In the genomic region with DNA sequence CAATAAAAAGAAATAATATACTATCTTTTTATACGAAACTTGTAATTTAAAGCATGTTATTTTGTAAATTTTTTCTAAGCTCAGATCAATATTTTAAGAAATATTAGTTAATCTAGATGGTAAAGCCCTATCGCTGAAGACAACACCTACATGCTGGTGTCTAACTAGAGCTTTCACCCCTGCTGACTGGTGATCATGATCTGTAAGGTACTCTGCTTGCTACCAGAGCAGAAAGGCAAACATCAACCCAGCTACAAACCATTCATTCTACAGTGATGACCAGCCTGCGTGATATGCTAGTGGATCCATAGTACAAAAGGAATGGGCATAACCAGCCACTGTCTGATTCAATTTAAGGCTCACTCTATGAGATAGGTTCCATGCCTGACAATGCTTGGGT, we compare ENCODE assay signal across 27 mouse cellular contexts. TPM values are rescaled to one million over a fixed set of nuclear protein-coding genes. Genes with fewer than 3 reads are reported as not detected.
DNase-seq lines count a peak whose midpoint lies in the region; ATAC-seq and TF ChIP-seq lines count a peak whose summit lies in the region.
"Not testable (repeated sequence)": the region's sequence is repeated elsewhere in the genome, so short reads cannot be mapped to it uniquely, and the experiment has no call there.
"Had no signal": no experiment of that assay in that cellular context is flagged by ENCODE, and none has a peak within 500 bp of the region (broad histone marks: within the 10 kb centered on the region; RNA-seq: fewer than 3 reads in every experiment).

No protein-coding gene starts in this region.

- H3K4me2 ChIP-seq in forebrain, embryonic 11.5 days (ENCODE audit: low read depth, low read length, severe bottlenecking); heart, embryonic 15.5 days; intestine, embryonic 15.5 days (replicated peaks); limb, embryonic 15.5 days; midbrain, embryonic 11.5 days; midbrain, postnatal 0 days (ENCODE audit: low read depth, low read length, poor library complexity, severe bottlenecking); stomach, embryonic 15.5 days: not testable (repeated sequence)

- H3K4me3 ChIP-seq in forebrain, embryonic 11.5 days (ENCODE audit: low read depth, low read length); heart, embryonic 15.5 days; intestine, embryonic 15.5 days (replicated peaks); limb, embryonic 15.5 days; midbrain, embryonic 11.5 days (ENCODE audit: low read depth, low read length); midbrain, postnatal 0 days (ENCODE audit: low read depth, low read length); stomach, embryonic 15.5 days (replicated peaks): not testable (repeated sequence)

- H3K27ac ChIP-seq in forebrain, embryonic 11.5 days (ENCODE audit: low read depth, low read length); heart, embryonic 15.5 days; intestine, embryonic 15.5 days; limb, embryonic 15.5 days; midbrain, embryonic 11.5 days (ENCODE audit: low read depth, low read length); midbrain, postnatal 0 days (ENCODE audit: low read depth, low read length); stomach, embryonic 15.5 days: not testable (repeated sequence)

- peaks cover 12% of the 10 kb centered on the region for H3K9me3 ChIP-seq in forebrain, embryonic 11.5 days (ENCODE audit: control insufficient read depth, low read length)
- H3K9me3 ChIP-seq in heart, embryonic 15.5 days (replicated peaks); intestine, embryonic 15.5 days; limb, embryonic 15.5 days; midbrain, embryonic 11.5 days (ENCODE audit: control insufficient read depth, low read length); stomach, embryonic 15.5 days: not testable (repeated sequence)
- peaks cover 15% of the 10 kb centered on the region for H3K9me3 ChIP-seq in midbrain, postnatal 0 days (ENCODE audit: low read length)

- DNase-seq in forebrain, embryonic 11.5 days (ENCODE audit: low spot score); midbrain, embryonic 11.5 days (ENCODE audit: low spot score, missing footprints); midbrain, postnatal 0 days (ENCODE audit: low spot score): not testable (repeated sequence)

- H3K9ac ChIP-seq in forebrain, embryonic 11.5 days (ENCODE audit: low read length); heart, embryonic 15.5 days; intestine, embryonic 15.5 days; limb, embryonic 15.5 days; midbrain, embryonic 11.5 days (ENCODE audit: low read length); midbrain, postnatal 0 days (replicated peaks; ENCODE audit: low read length, poor library complexity, severe bottlenecking); stomach, embryonic 15.5 days: not testable (repeated sequence)

- TF ChIP-seq CTCF in midbrain, postnatal 0 days (IDR thresholded peaks at IDR 0.05) = not testable (repeated sequence)

- ATAC-seq in forebrain, embryonic 11.5 days (replicated peaks; ENCODE audit: low FRiP score) = peak; percentile 57
- ATAC-seq in heart, embryonic 15.5 days (replicated peaks; ENCODE audit: insufficient number of reproducible peaks, insufficient read depth, low FRiP score, low read depth) = peak; percentile 33; the same call in 1 of the 2 replicates
- ATAC-seq in intestine, embryonic 15.5 days = peak; percentile 47; the same call in 1 of the 2 replicates
- ATAC-seq in limb, embryonic 15.5 days (ENCODE audit: insufficient number of reproducible peaks, low FRiP score, low TSS enrichment, low read depth) = peak; percentile 64; the same call in 1 of the 2 replicates
- peak; percentile 55; the same call in 1 of the 2 replicates for ATAC-seq in midbrain, embryonic 11.5 days (ENCODE audit: low FRiP score)
- ATAC-seq in midbrain, postnatal 0 days (ENCODE audit: low FRiP score) = peak; percentile 53
- peak; percentile 51; the same call in 1 of the 2 replicates for ATAC-seq in stomach, embryonic 15.5 days (ENCODE audit: insufficient read depth, low FRiP score, low read depth)

- WGBS in forebrain, embryonic 11.5 days = 65% methylated on average over 3 of the region's 3 CpGs
- 57% methylated on average over 3 of the region's 3 CpGs for WGBS in heart, embryonic 15.5 days
- 74% methylated on average over 3 of the region's 3 CpGs for WGBS in intestine, embryonic 15.5 days
- WGBS in limb, embryonic 15.5 days = 77% methylated on average over 3 of the region's 3 CpGs
- WGBS in midbrain, embryonic 11.5 days = 66% methylated on average over 3 of the region's 3 CpGs
- WGBS in midbrain, postnatal 0 days = 67% methylated on average over 3 of the region's 3 CpGs
- 69% methylated on average over 3 of the region's 3 CpGs for WGBS in stomach, embryonic 15.5 days

- not testable (repeated sequence) for H3K27me3 ChIP-seq in forebrain, embryonic 11.5 days (ENCODE audit: control insufficient read depth, insufficient read depth, low read length); heart, embryonic 15.5 days; intestine, embryonic 15.5 days (replicated peaks); limb, embryonic 15.5 days; midbrain, embryonic 11.5 days (ENCODE audit: control insufficient read depth, insufficient read depth, low read length); midbrain, postnatal 0 days (ENCODE audit: insufficient read depth, low read length); stomach, embryonic 15.5 days (replicated peaks)

- H3K36me3 ChIP-seq in forebrain, embryonic 11.5 days (ENCODE audit: control insufficient read depth, insufficient read depth, low read length); heart, embryonic 15.5 days; intestine, embryonic 15.5 days; limb, embryonic 15.5 days; midbrain, embryonic 11.5 days (ENCODE audit: control insufficient read depth, insufficient read depth, low read length); midbrain, postnatal 0 days (ENCODE audit: insufficient read depth, low read length); stomach, embryonic 15.5 days: not testable (repeated sequence)

- H3K4me1 ChIP-seq in forebrain, embryonic 11.5 days (replicated peaks; ENCODE audit: control insufficient read depth, insufficient read depth, low read length); heart, embryonic 15.5 days (replicated peaks); intestine, embryonic 15.5 days (replicated peaks); limb, embryonic 15.5 days; midbrain, embryonic 11.5 days (ENCODE audit: control insufficient read depth, insufficient read depth, low read length); midbrain, postnatal 0 days (ENCODE audit: insufficient read depth, low read length); stomach, embryonic 15.5 days: not testable (repeated sequence)

RNA-seq across cellular contexts. Expression of a gene that starts 16.9 kb away (rescaled TPM):
- not detected in 2 replicates for polyA plus RNA-seq in forebrain, embryonic 11.5 days (2014; fragmentation: Nextera tagmentation; extraction: Ambion mirVana)
- polyA plus RNA-seq in heart, embryonic 15.5 days (2015; fragmentation: Nextera tagmentation; extraction: Ambion mirVana) = 0.19 TPM in 1 of 2 replicates, not detected in the other
- not detected in 2 replicates for polyA plus RNA-seq in intestine, embryonic 15.5 days (2015; fragmentation: Nextera tagmentation; extraction: Ambion mirVana)
- not detected in 2 replicates for polyA plus RNA-seq in limb, embryonic 15.5 days (2015; fragmentation: Nextera tagmentation; extraction: Ambion mirVana)
- not detected in 2 replicates for polyA plus RNA-seq in midbrain, embryonic 11.5 days (2014; fragmentation: Nextera tagmentation; extraction: Ambion mirVana)
- total RNA-seq in midbrain, postnatal 0 days (2014; rRNA removed) = not detected in 2 replicates
- polyA plus RNA-seq in midbrain, postnatal 0 days (2015; fragmentation: Nextera tagmentation; extraction: Ambion mirVana) = not detected in 2 replicates
- not detected in 2 replicates for polyA plus RNA-seq in stomach, embryonic 15.5 days (2015; fragmentation: Nextera tagmentation; extraction: Ambion mirVana)
- total RNA-seq: adrenal gland, adult 18-20 months; adrenal gland, postnatal 36 days; CH12.LX; gastrocnemius, adult 2 months; gastrocnemius, postnatal 4 days; heart, postnatal 10 days; left cerebral cortex, adult 18-20 months; left cerebral cortex, postnatal 25 days had no signal
- polyA plus RNA-seq: forebrain, embryonic 14.5 days; frontal cortex, adult 2 months; G1E; hindbrain, embryonic 10.5 days; inflammation-experienced regulatory T-cells, adult 6 months; kidney, embryonic 14.5 days; large intestine, adult 2 months; limb, embryonic 13.5 days; liver, embryonic 15.5 days; midbrain, embryonic 10.5 days; Patski had no signal

RNA-seq across cellular contexts. Expression of a gene that starts 24.8 kb away (rescaled TPM):
- polyA plus RNA-seq in forebrain, embryonic 11.5 days (2014; fragmentation: Nextera tagmentation; extraction: Ambion mirVana) = not detected in 2 replicates
- 0.18 and 0.31 TPM in 2 replicates for polyA plus RNA-seq in heart, embryonic 15.5 days (2015; fragmentation: Nextera tagmentation; extraction: Ambion mirVana)
- 0.23 TPM in 1 of 2 replicates, not detected in the other for polyA plus RNA-seq in intestine, embryonic 15.5 days (2015; fragmentation: Nextera tagmentation; extraction: Ambion mirVana)
- 0.15 TPM in 1 of 2 replicates, not detected in the other for polyA plus RNA-seq in limb, embryonic 15.5 days (2015; fragmentation: Nextera tagmentation; extraction: Ambion mirVana)
- not detected in 2 replicates for polyA plus RNA-seq in midbrain, embryonic 11.5 days (2014; fragmentation: Nextera tagmentation; extraction: Ambion mirVana)
- total RNA-seq in midbrain, postnatal 0 days (2014; rRNA removed) = not detected in 2 replicates
- polyA plus RNA-seq in midbrain, postnatal 0 days (2015; fragmentation: Nextera tagmentation; extraction: Ambion mirVana) = not detected in 2 replicates
- not detected in 2 replicates for polyA plus RNA-seq in stomach, embryonic 15.5 days (2015; fragmentation: Nextera tagmentation; extraction: Ambion mirVana)
- total RNA-seq: adrenal gland, adult 18-20 months; adrenal gland, postnatal 36 days; CH12.LX; G1E; gastrocnemius, adult 2 months; gastrocnemius, postnatal 4 days; heart, adult 8-10 months; heart, postnatal 10 days; left cerebral cortex, adult 18-20 months; left cerebral cortex, postnatal 25 days had no signal
- polyA plus RNA-seq: forebrain, embryonic 14.5 days; frontal cortex, adult 2 months; G1E; hindbrain, embryonic 10.5 days; inflammation-experienced regulatory T-cells, adult 6 months; kidney, embryonic 14.5 days; large intestine, adult 2 months; liver, embryonic 15.5 days; midbrain, embryonic 10.5 days; Patski had no signal

RNA-seq across cellular contexts. Expression of a gene that starts 54.9 kb away (rescaled TPM):
- polyA plus RNA-seq in forebrain, embryonic 11.5 days (2014; fragmentation: Nextera tagmentation; extraction: Ambion mirVana) = not detected in 2 replicates
- polyA plus RNA-seq in heart, embryonic 15.5 days (2015; fragmentation: Nextera tagmentation; extraction: Ambion mirVana) = not detected in 2 replicates
- polyA plus RNA-seq in intestine, embryonic 15.5 days (2015; fragmentation: Nextera tagmentation; extraction: Ambion mirVana) = not detected in 2 replicates
- polyA plus RNA-seq in limb, embryonic 15.5 days (2015; fragmentation: Nextera tagmentation; extraction: Ambion mirVana) = not detected in 2 replicates
- polyA plus RNA-seq in midbrain, embryonic 11.5 days (2014; fragmentation: Nextera tagmentation; extraction: Ambion mirVana) = not detected in 2 replicates
- total RNA-seq in midbrain, postnatal 0 days (2014; rRNA removed) = not detected in 2 replicates
- polyA plus RNA-seq in midbrain, postnatal 0 days (2015; fragmentation: Nextera tagmentation; extraction: Ambion mirVana) = not detected in 2 replicates
- polyA plus RNA-seq in stomach, embryonic 15.5 days (2015; fragmentation: Nextera tagmentation; extraction: Ambion mirVana) = not detected in 2 replicates
- total RNA-seq: adrenal gland, adult 18-20 months; adrenal gland, postnatal 36 days; CH12.LX; G1E; gastrocnemius, adult 2 months; gastrocnemius, postnatal 4 days; heart, adult 8-10 months; heart, postnatal 10 days; left cerebral cortex, adult 18-20 months; left cerebral cortex, postnatal 25 days had no signal
- polyA plus RNA-seq: forebrain, embryonic 14.5 days; frontal cortex, adult 2 months; G1E; hindbrain, embryonic 10.5 days; inflammation-experienced regulatory T-cells, adult 6 months; kidney, embryonic 14.5 days; large intestine, adult 2 months; limb, embryonic 13.5 days; liver, embryonic 15.5 days; midbrain, embryonic 10.5 days; Patski had no signal
